Mouse (Mus musculus) liver, embryonic 11.5 days (tissue): Measurements from ENCODE around the gene Ap2m1. TPM values are rescaled to one million over a fixed set of nuclear protein-coding genes. Genes with fewer than 3 reads are reported as not detected.

ENCODE experiments used
- ATAC-seq: fragments of 200-750 bp; cut with Nextera tagmentation; replicated peaks from 2 replicates; pipeline ENCODE4 v1.8.0; 2017; ENCODE audit warnings: moderate number of reproducible peaks, mild to moderate bottlenecking, moderate TSS enrichment, moderate library complexity; ENCODE audit not compliant: low FRiP score
- DNase-seq: peaks from one replicate; pipeline ENCODE4 v3.0.0-alpha.2; 2017; ENCODE audit warnings: low spot score
- H3K27ac ChIP-seq: fragments of 300-500 bp; sonication (generic); 2 replicates; pipeline ENCODE4 v1.5.1; 2014; ENCODE audit warnings: mild to moderate bottlenecking, low read depth, low read length, control low read depth
- H3K27me3 ChIP-seq: fragments of 300-500 bp; sonication (generic); replicated peaks from 2 replicates; pipeline ENCODE4 v1.6.1; 2014; ENCODE audit warnings: low read length, mixed read lengths; ENCODE audit not compliant: control insufficient read depth, insufficient read depth
- H3K36me3 ChIP-seq: fragments of 300-500 bp; sonication (generic); 2 replicates; pipeline ENCODE4 v1.6.1; 2014; ENCODE audit warnings: mild to moderate bottlenecking, low read length, moderate library complexity, mixed read lengths; ENCODE audit not compliant: control insufficient read depth, insufficient read depth
- H3K4me1 ChIP-seq: fragments of 300-500 bp; sonication (generic); replicated peaks from 2 replicates; pipeline ENCODE4 v1.6.1; 2014; ENCODE audit warnings: low read length, mixed read lengths; ENCODE audit not compliant: control insufficient read depth, insufficient read depth
- H3K4me2 ChIP-seq: fragments of 300-500 bp; sonication (generic); 2 replicates; pipeline ENCODE4 v1.6.1; 2014; ENCODE audit warnings: mild to moderate bottlenecking, control low read depth, moderate library complexity
- H3K4me3 ChIP-seq: fragments of 300-500 bp; sonication (generic); 2 replicates; pipeline ENCODE4 v1.5.1; 2014; ENCODE audit warnings: low read depth, low read length, control low read depth
- H3K9ac ChIP-seq: fragments of 300-500 bp; sonication (generic); 2 replicates; pipeline ENCODE4 v1.6.1; 2014; ENCODE audit warnings: low read depth, low read length, control low read depth
- H3K9me3 ChIP-seq: fragments of 300-500 bp; sonication (generic); 2 replicates; pipeline ENCODE4 v1.6.1; 2016; ENCODE audit warnings: low read length, inconsistent platforms, mixed read lengths; ENCODE audit not compliant: control insufficient read depth
- WGBS: fragments of 180-500 bp; shearing (Covaris S2); extraction: QIAGEN DNeasy Blood & Tissue Kit; methylation state at CpG from one replicate; pipeline ENCODE4 v1.1.7; 2014; 5-methylcytosine and 5-hydroxymethylcytosine counted together
- polyA plus RNA-seq: library from polyadenylated mRNA; unstranded; fragments of >200 nt; fragmentation: Nextera tagmentation; extraction: Ambion mirVana; gene quantifications from 2 replicates; pipeline ENCODE4 v1.2.1, GENCODE M21; 2014

The Ap2m1 gene
- polyA plus RNA-seq, 1 experiment from 2014 or later: 519 TPM

DNA sequence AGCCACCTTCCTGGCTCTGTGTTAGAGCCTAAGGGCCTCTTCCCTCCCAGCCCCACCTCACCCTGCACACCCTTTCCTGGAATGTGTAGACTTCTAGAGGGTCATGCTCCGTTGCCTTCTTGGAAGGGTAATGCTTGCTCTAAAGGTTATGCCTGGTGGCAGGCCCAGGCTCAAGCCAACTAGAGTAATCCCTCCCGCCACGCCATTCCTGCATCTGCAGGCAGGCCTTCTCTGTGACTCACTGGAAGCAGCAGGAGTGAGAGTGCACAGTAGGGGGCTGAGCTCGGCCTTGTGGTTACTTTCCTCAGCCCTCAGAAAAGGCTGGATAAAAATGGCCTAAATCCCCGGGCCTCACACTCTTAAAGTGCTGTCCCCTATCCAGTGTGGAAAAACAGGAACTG is 1.8 kb downstream of the Ap2m1 start:
- Histone ChIP-seq H3K9ac (peak overlapping the region; percentile 75), H3K27me3 (no peaks in the 10 kb centered on the region), H3K9me3 (no peaks in the 10 kb centered on the region), H3K4me3 (peak overlapping the region; percentile 76), H3K4me2 (peak overlapping the region; percentile 72), H3K36me3 (peaks cover 38% of the 10 kb centered on the region), H3K27ac (peak overlapping the region; percentile 44; the same call in 1 of the 2 replicates), H3K4me1 (peaks cover 28% of the 10 kb centered on the region)
- DNase-seq (peak; percentile 43), ATAC-seq (no peak)
- WGBS: 21% methylated on average over 5 of the region's 5 CpGs

DNA sequence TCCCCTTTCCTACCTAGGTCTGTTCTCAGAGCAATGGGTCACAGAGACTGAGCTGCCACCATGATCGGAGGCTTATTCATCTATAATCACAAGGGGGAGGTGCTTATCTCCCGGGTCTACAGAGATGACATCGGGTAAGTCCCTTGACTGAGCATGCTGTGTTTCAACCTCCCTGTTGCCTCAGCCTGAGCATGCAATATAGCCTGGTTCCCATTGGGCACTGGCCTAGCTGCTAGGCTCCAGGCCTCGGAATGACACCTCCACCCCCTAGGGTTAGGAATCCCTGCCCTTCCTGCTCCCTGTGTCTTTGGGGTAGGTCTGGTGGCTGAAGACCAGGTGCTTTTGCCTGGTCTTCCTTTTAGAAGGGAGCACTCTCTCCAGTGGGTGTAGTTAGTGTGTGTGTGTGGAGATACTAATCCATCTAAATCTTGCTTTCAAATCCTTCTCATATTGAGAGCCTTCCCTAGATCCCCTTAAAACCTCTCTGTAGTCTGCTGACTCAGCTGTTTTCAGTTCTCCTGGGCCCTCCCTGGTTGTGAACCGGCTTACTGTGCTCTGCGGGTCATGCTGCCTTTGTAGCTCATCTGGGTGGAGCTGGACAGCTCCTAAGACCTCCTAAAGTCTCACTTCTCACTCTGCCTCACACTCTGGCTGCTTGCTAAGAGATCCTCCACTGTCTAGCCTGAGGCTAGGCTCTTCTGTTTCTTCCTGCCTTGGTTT is 2.5 kb downstream of the Ap2m1 start:
- peak overlapping the region; percentile 75 for H3K9ac ChIP-seq
- H3K4me2 ChIP-seq: peak overlapping the region; percentile 72
- H3K36me3 ChIP-seq: peaks cover 44% of the 10 kb centered on the region
- no peaks in the 10 kb centered on the region for H3K9me3 ChIP-seq
- H3K27me3 ChIP-seq: no peaks in the 10 kb centered on the region
- H3K27ac ChIP-seq: 0 out of 2 replicates have a peak overlapping the region, but pooled peaks have one; percentile 44
- DNase-seq (no peak), ATAC-seq (no peak)
- peak overlapping the region; percentile 76 for H3K4me3 ChIP-seq
- peaks cover 28% of the 10 kb centered on the region for H3K4me1 ChIP-seq
- 37% methylated on average over 6 of the region's 6 CpGs for WGBS

DNA sequence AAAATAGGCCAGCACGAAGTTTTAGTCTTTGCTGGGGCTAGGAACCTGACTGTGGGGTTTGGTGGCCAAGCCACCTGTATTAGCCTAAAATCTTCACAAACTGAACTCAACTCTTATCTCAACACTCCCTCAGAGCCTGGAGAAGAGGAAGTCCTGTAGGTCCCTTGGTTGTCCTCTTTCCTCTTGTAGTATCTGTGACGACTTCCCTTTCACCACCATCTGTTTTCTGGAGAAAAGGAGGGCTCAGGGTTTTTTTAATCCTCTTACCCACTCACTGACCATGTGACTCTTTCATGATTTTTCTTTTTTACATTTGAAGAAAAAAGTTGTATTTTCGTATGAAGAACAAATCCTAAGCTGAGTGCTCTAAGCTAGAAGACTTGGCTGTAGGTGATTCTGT is 4.4 kb downstream of the Ap2m1 start:
- peaks cover 52% of the 10 kb centered on the region for H3K36me3 ChIP-seq
- peaks cover 28% of the 10 kb centered on the region for H3K4me1 ChIP-seq
- H3K27ac ChIP-seq: no peak overlapping the region
- H3K9me3 ChIP-seq: no peaks in the 10 kb centered on the region
- DNase-seq (no peak), ATAC-seq (no peak)
- no peak overlapping the region for H3K4me2 ChIP-seq
- H3K4me3 ChIP-seq: no peak overlapping the region
- no peaks in the 10 kb centered on the region for H3K27me3 ChIP-seq
- 53% methylated on average over 3 of the region's 3 CpGs for WGBS
- no peak overlapping the region for H3K9ac ChIP-seq

DNA sequence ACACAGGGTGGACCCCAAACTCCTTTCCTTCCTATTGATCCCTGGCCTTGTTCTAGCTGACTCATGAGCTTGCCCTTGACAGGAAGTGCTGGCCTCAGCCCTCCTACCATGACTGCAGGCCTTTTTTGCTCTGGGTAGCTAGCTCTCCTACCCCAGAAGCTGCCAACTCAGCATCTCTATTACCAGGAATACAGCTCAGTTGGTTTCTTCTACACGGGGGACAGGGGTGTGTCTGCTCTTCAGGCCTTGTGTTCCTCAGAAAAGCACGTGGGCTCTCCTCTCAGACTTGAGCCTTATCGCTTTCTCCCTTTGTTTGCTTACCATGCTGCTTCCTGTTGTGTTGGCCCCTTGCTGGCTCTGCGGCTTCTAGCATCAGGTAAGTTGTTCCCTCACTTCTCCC is 5.2 kb downstream of the Ap2m1 start:
- WGBS: 51% methylated on average over 4 of the region's 4 CpGs
- no peaks in the 10 kb centered on the region for H3K27me3 ChIP-seq
- DNase-seq: no peak
- peak overlapping the region; percentile 28; the same call in 1 of the 2 replicates for H3K4me2 ChIP-seq
- no peak overlapping the region for H3K9ac ChIP-seq
- no peak overlapping the region for H3K27ac ChIP-seq
- peaks cover 54% of the 10 kb centered on the region for H3K36me3 ChIP-seq
- H3K4me3 ChIP-seq: no peak overlapping the region; the same call in 1 of the 2 replicates
- ATAC-seq: no peak
- no peaks in the 10 kb centered on the region for H3K9me3 ChIP-seq
- H3K4me1 ChIP-seq: peaks cover 28% of the 10 kb centered on the region

DNA sequence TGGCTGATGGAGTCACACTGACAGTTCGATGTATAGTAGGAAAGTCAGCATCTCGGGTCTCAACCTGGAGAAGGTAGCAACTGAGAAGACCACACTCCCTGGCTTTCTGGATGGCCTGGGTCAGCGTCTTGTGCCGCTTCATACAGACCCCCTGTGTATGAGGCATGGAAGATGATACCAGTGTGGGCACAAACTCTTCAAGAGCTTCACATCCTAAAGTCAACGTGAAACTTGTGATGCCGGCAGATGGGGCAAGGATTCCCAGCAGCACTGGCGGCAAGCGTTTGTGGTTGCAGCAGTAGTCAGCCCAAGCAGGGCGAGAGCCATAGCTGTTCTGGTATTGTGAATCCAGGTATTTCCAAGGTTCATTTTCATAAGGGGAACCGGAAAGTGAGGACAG is 10.4 kb downstream of the Ap2m1 start:
- peaks cover 38% of the 10 kb centered on the region for H3K36me3 ChIP-seq

DNA sequence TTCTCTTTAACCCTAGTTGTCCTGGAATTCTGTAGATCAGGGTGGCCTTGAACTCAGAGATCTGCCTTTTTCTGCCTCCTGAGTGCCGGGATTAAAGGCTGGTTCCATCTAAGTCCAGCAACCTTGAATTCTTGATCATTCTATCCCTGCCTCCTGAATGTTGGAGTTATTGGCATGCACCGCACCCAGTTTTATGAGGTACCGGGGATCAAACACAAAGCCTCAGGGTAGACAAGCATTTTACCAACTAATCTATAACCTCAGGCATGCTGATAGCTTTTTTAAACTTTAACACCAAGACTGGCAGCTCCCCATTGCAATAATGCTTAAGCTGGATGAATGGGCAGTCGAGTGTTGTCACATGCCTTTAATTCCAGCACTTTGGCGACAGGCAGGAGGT is 12.1 kb downstream of the Ap2m1 start:
- Histone ChIP-seq H3K27ac (peak overlapping the region; percentile 76), H3K4me2 (peak overlapping the region; percentile 94), H3K4me1 (peaks cover 12% of the 10 kb centered on the region), H3K4me3 (peak overlapping the region; percentile 91), H3K36me3 (peaks cover 40% of the 10 kb centered on the region), H3K9me3 (no peaks in the 10 kb centered on the region), H3K27me3 (no peaks in the 10 kb centered on the region), H3K9ac (peak overlapping the region; percentile 74)
- no peak for DNase-seq
- WGBS: 62% methylated on average over 5 of the region's 5 CpGs
- ATAC-seq: no peak

More for the DNA sequence above, 10.4 kb downstream of the Ap2m1 start:
- Histone ChIP-seq H3K4me1 (peaks cover 12% of the 10 kb centered on the region), H3K27ac (no peak overlapping the region), H3K9ac (no peak overlapping the region), H3K9me3 (no peaks in the 10 kb centered on the region), H3K4me3 (no peak overlapping the region), H3K4me2 (no peak overlapping the region), H3K27me3 (no peaks in the 10 kb centered on the region)
- no peak for ATAC-seq
- no peak for DNase-seq
- WGBS: 90% methylated on average over 10 of the region's 10 CpGs

DNA sequence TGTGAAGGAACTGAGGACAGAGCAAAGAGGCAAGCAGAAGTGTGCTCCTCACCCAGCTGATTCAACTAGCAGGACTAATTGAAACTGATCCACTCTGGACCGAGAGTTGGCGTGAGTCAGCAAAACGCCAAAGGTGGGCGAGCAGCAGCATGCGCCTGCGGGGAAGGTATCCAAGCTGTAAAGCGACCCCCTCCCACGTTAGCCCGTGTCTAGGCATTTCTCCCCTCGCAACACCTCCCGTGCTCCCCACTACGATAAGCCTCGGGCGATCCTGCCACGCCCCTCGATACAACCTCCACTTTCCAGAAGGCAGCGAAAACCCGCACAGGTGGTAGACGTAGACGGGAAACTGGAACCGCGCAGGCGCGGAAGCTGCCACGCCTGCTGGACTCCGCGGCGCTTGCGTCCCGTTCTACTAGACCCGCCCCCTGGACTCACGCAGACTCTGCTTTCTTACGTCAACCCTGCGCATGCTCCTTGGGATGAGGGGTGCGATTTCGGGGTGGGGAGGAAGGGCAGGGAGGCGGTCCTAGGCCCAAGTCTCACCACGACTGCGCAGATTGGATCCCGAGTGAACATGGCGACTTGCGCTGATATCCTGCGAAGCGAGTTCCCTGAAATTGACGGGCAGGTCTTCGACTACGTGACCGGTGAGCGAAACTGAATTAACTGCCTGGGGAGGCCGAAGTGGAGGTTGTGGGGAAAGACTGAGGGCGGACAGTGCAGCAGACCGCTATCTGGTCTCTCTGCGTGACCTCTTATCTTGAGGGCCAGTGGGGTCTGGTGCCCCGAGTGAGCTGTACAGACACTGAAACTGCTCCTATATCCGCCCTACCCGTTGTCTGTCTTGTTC is 13.0 kb downstream of the Ap2m1 start, which contains the start of gene Abcf3:
Abcf3 (plus strand) TSS at position 482 of the 853 bp plus-strand sequence.
- Histone ChIP-seq H3K36me3 (peaks cover 41% of the 10 kb centered on the region), H3K27ac (peak within 1 kb of the TSS; percentile 76), H3K9me3 (no peaks in the 10 kb centered on the region), H3K27me3 (no peaks in the 10 kb centered on the region), H3K4me1 (peaks cover 12% of the 10 kb centered on the region), H3K9ac (peak within 1 kb of the TSS; percentile 83), H3K4me2 (peak within 1 kb of the TSS; percentile 94), H3K4me3 (peak within 1 kb of the TSS; percentile 91)
- DNase-seq (peak; percentile 91), ATAC-seq (peak; percentile 96)
- WGBS: under 1% methylated on average over 56 of the region's 56 CpGs

DNA sequence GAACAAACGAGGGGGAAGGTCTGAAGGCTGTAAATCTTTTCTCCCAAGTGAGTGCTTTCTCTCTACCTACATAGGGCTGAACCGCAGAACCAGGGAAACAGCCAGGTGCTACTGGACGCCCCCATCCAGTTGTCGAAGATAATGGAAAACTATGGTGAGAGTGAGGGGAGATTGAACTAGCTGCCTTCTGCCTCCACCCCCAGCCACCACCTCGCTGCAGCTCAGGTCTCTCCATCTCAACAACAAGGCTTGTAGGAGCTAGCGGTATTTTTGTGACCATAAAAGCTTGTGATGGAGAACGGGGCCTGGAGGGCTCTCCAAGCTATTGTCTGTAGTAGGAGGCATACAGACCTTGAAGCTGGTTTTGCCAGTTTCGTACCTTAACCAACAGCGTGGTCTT is 13.9 kb downstream of the Ap2m1 start:
- Histone ChIP-seq H3K27me3 (no peaks in the 10 kb centered on the region), H3K4me3 (peak overlapping the region; percentile 91), H3K36me3 (peaks cover 38% of the 10 kb centered on the region), H3K27ac (peak overlapping the region; percentile 45; the same call in 1 of the 2 replicates), H3K9me3 (no peaks in the 10 kb centered on the region), H3K4me2 (peak overlapping the region; percentile 94), H3K4me1 (peaks cover 12% of the 10 kb centered on the region), H3K9ac (peak overlapping the region; percentile 83)
- ATAC-seq: no peak; the same call in 1 of the 2 replicates
- no peak for DNase-seq
- WGBS: 47% methylated on average over 9 of the region's 9 CpGs
